Mouse (Mus musculus) spleen, postnatal 36 days (tissue): Measurements from ENCODE around the gene Sdhaf4.

Source experiments
- DNase-seq, 2 experiments: peaks; one replicate each; pipeline ENCODE4 v3.0.0; 2022; ENCODE audit warnings: low spot score in 2 of 2, mixed read lengths in 1 of 2

The Sdhaf4 gene

GRCm38 (mm10) chr1:23955539-23955938 is 49.9 kb downstream of the Sdhaf4 start:
- DNase-seq = no peak

GRCm38 (mm10) chr1:23953921-23954320 is 51.5 kb downstream of the Sdhaf4 start:
- DNase-seq = no peak

- no peak for DNase-seq
Observed at GRCm38 (mm10) chr1:23948778-23949699, 56.4 kb downstream of the Sdhaf4 start.

- DNase-seq = no peak
Observed at GRCm38 (mm10) chr1:23948290-23948689, 57.2 kb downstream of the Sdhaf4 start.
